Mouse (Mus musculus) liver, embryonic 11.5 days (tissue): Measurements from ENCODE around the gene Mgat4a. TPM values are rescaled to one million over a fixed set of nuclear protein-coding genes. Genes with fewer than 3 reads are reported as not detected.
"Not testable (repeated sequence)": the region's sequence is repeated elsewhere in the genome, so short reads cannot be mapped to it uniquely, and the experiment has no call there.

Experiments used
- ATAC-seq: fragments of 200-750 bp; cut with Nextera tagmentation; replicated peaks from 2 replicates; pipeline ENCODE4 v1.8.0; 2017; ENCODE audit warnings: moderate number of reproducible peaks, mild to moderate bottlenecking, moderate TSS enrichment, moderate library complexity; ENCODE audit not compliant: low FRiP score
- DNase-seq: peaks from one replicate; pipeline ENCODE4 v3.0.0-alpha.2; 2017; ENCODE audit warnings: low spot score
- H3K27ac ChIP-seq: fragments of 300-500 bp; sonication (generic); 2 replicates; pipeline ENCODE4 v1.5.1; 2014; ENCODE audit warnings: mild to moderate bottlenecking, low read depth, low read length, control low read depth
- H3K27me3 ChIP-seq: fragments of 300-500 bp; sonication (generic); replicated peaks from 2 replicates; pipeline ENCODE4 v1.6.1; 2014; ENCODE audit warnings: low read length, mixed read lengths; ENCODE audit not compliant: control insufficient read depth, insufficient read depth
- H3K36me3 ChIP-seq: fragments of 300-500 bp; sonication (generic); 2 replicates; pipeline ENCODE4 v1.6.1; 2014; ENCODE audit warnings: mild to moderate bottlenecking, low read length, moderate library complexity, mixed read lengths; ENCODE audit not compliant: control insufficient read depth, insufficient read depth
- H3K4me1 ChIP-seq: fragments of 300-500 bp; sonication (generic); replicated peaks from 2 replicates; pipeline ENCODE4 v1.6.1; 2014; ENCODE audit warnings: low read length, mixed read lengths; ENCODE audit not compliant: control insufficient read depth, insufficient read depth
- H3K4me2 ChIP-seq: fragments of 300-500 bp; sonication (generic); 2 replicates; pipeline ENCODE4 v1.6.1; 2014; ENCODE audit warnings: mild to moderate bottlenecking, control low read depth, moderate library complexity
- H3K4me3 ChIP-seq: fragments of 300-500 bp; sonication (generic); 2 replicates; pipeline ENCODE4 v1.5.1; 2014; ENCODE audit warnings: low read depth, low read length, control low read depth
- H3K9ac ChIP-seq: fragments of 300-500 bp; sonication (generic); 2 replicates; pipeline ENCODE4 v1.6.1; 2014; ENCODE audit warnings: low read depth, low read length, control low read depth
- H3K9me3 ChIP-seq: fragments of 300-500 bp; sonication (generic); 2 replicates; pipeline ENCODE4 v1.6.1; 2016; ENCODE audit warnings: low read length, inconsistent platforms, mixed read lengths; ENCODE audit not compliant: control insufficient read depth
- WGBS: fragments of 180-500 bp; shearing (Covaris S2); extraction: QIAGEN DNeasy Blood & Tissue Kit; methylation state at CpG from one replicate; pipeline ENCODE4 v1.1.7; 2014; 5-methylcytosine and 5-hydroxymethylcytosine counted together
- polyA plus RNA-seq: library from polyadenylated mRNA; unstranded; fragments of >200 nt; fragmentation: Nextera tagmentation; extraction: Ambion mirVana; gene quantifications from 2 replicates; pipeline ENCODE4 v1.2.1, GENCODE M21; 2014

Mgat4a gene
- polyA plus RNA-seq, 1 experiment from 2014 or later = 2.6 TPM

DNA sequence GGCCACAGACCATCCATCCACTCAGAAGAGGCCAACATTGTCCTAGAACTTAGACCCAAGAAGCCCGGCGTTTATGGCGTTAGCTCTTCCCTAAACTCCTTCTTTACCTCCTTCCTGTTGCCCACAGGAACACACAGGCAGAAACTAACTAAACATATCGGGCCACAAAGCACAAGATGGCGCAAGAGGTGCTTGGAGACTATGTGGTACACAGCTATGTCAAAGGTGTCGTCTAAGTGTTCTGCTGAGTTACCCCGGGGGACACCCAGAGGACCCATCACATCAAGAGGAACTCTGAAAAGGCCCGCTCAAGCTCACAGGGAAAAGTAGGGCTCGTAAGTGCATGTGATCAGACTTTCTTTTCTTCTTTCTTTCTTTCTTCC lies 35.5 kb downstream of the Mgat4a start:
- H3K4me1 ChIP-seq = peaks cover 5% of the 10 kb centered on the region; the same call in 1 of the 2 replicates
- H3K9ac ChIP-seq = no peak overlapping the region
- no peak overlapping the region for H3K4me3 ChIP-seq
- no peak overlapping the region for H3K4me2 ChIP-seq
- ATAC-seq = no peak
- H3K27ac ChIP-seq = no peak overlapping the region; the same call in 1 of the 2 replicates
- H3K27me3 ChIP-seq = no peaks in the 10 kb centered on the region
- DNase-seq = no peak
- H3K9me3 ChIP-seq = no peaks in the 10 kb centered on the region
- WGBS = 82% methylated on average over 9 of the region's 9 CpGs
- H3K36me3 ChIP-seq = no peaks in the 10 kb centered on the region

- no peaks in the 10 kb centered on the region for H3K9me3 ChIP-seq
- H3K27ac ChIP-seq = no peak overlapping the region; the same call in 1 of the 2 replicates
- no peaks in the 10 kb centered on the region for H3K27me3 ChIP-seq
- DNase-seq (no peak), ATAC-seq (no peak)
- H3K36me3 ChIP-seq = no peaks in the 10 kb centered on the region
- no peak overlapping the region for H3K4me3 ChIP-seq
- no peak overlapping the region for H3K9ac ChIP-seq
- WGBS = 65% methylated on average over 10 of the region's 10 CpGs
- H3K4me2 ChIP-seq = no peak overlapping the region
- H3K4me1 ChIP-seq = peaks cover 5% of the 10 kb centered on the region; the same call in 1 of the 2 replicates
Observed at GRCm38 (mm10) chr1:37504716-37505347, 36.0 kb downstream of the Mgat4a start.

- ATAC-seq = no peak
- Histone ChIP-seq H3K27me3 (no peaks in the 10 kb centered on the region), H3K4me2 (no peak overlapping the region), H3K4me3 (no peak overlapping the region), H3K9me3 (no peaks in the 10 kb centered on the region), H3K4me1 (peaks cover 5% of the 10 kb centered on the region; the same call in 1 of the 2 replicates), H3K27ac (no peak overlapping the region), H3K36me3 (no peaks in the 10 kb centered on the region), H3K9ac (no peak overlapping the region)
- 69% methylated on average over 4 of the region's 4 CpGs for WGBS
- DNase-seq = no peak
Observed at GRCm38 (mm10) chr1:37503656-37504055, 37.2 kb downstream of the Mgat4a start.

GRCm38 (mm10) chr1:37502354-37502753 lies 38.5 kb downstream of the Mgat4a start:
- Histone ChIP-seq H3K9ac (no peak overlapping the region), H3K36me3 (no peaks in the 10 kb centered on the region), H3K4me3 (no peak overlapping the region), H3K9me3 (no peaks in the 10 kb centered on the region), H3K27ac (no peak overlapping the region), H3K27me3 (no peaks in the 10 kb centered on the region), H3K4me1 (peaks cover 5% of the 10 kb centered on the region; the same call in 1 of the 2 replicates), H3K4me2 (no peak overlapping the region)
- no peak for DNase-seq
- 48% methylated on average over 9 of the region's 9 CpGs for WGBS
- no peak for ATAC-seq

DNA sequence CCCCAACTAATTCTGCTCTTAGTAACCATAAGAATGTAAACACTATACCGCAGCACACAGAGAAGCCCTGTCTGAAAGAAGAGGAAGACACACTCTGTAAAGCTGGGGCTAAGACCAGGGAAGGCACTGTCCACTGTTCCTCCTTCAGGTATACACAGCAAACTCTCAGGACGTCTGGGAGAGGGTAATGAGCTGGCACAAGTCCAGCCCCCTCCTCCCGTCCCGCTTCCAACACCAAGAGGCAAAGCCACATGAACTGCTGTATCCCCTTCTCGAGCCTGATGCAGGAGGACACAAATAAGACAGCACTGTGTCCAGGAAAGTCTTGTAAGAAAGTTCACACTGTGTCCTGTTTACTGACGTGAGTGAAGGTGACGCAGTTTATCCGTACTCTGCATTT lies 40.1 kb downstream of the Mgat4a start:
- ATAC-seq (no peak), DNase-seq (no peak)
- WGBS = 64% methylated on average over 8 of the region's 8 CpGs
- Histone ChIP-seq H3K9ac (no peak overlapping the region), H3K4me3 (no peak overlapping the region), H3K9me3 (no peaks in the 10 kb centered on the region), H3K27ac (no peak overlapping the region), H3K4me2 (no peak overlapping the region), H3K36me3 (no peaks in the 10 kb centered on the region), H3K4me1 (peaks cover 5% of the 10 kb centered on the region; the same call in 1 of the 2 replicates), H3K27me3 (no peaks in the 10 kb centered on the region)

GRCm38 (mm10) chr1:37499395-37499794 lies 41.4 kb downstream of the Mgat4a start:
- H3K9ac ChIP-seq, H3K4me2 ChIP-seq, ATAC-seq, H3K4me3 ChIP-seq, H3K9me3 ChIP-seq, H3K27ac ChIP-seq, DNase-seq, H3K4me1 ChIP-seq, H3K27me3 ChIP-seq, H3K36me3 ChIP-seq: not testable (repeated sequence)
- 91% methylated on average over 1 of the region's 1 CpGs for WGBS

GRCm38 (mm10) chr1:37498911-37499310 lies 41.9 kb downstream of the Mgat4a start:
- H3K9me3 ChIP-seq = no peaks in the 10 kb centered on the region
- no peak overlapping the region for H3K4me2 ChIP-seq
- 87% methylated on average over 10 of the region's 10 CpGs for WGBS
- no peaks in the 10 kb centered on the region for H3K27me3 ChIP-seq
- no peak overlapping the region for H3K9ac ChIP-seq
- ATAC-seq = no peak
- no peak overlapping the region for H3K27ac ChIP-seq
- H3K36me3 ChIP-seq = no peaks in the 10 kb centered on the region
- DNase-seq = no peak
- H3K4me1 ChIP-seq = peaks cover 5% of the 10 kb centered on the region; the same call in 1 of the 2 replicates
- H3K4me3 ChIP-seq = no peak overlapping the region

DNA sequence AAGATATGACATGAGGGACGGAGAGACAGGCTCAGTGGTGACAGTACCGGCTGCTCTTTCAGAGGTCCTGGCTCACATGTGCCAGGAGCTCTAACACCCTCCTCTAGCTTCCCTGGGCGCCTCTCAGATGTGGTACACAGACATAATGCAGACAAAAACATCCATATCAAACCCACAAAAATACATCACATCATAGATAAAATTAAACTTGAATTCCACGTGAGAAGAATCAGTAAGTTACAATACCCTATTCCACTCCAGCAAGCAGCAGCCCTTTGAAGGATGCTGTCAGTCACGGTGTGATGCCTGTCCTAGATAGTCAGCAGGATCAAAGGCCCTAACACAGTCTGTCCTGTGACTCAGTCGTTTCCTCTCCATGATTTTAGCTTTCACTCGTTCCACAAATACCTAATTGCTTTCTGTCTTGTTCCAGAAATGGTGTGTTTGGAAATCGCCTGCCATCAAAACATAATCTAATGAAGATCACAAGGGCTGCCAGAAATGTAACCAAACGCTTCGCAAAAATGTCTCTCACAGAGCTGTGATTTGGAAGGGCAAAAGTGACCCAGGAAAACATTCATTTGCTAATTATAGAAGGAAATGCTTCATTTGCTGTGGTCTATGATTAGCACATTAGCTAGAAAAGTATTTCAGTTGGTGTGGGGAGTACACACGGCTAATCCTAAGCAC lies 44.1 kb downstream of the Mgat4a start:
- Histone ChIP-seq H3K9me3 (no peaks in the 10 kb centered on the region), H3K27me3 (no peaks in the 10 kb centered on the region), H3K27ac (no peak overlapping the region), H3K4me3 (no peak overlapping the region), H3K9ac (no peak overlapping the region), H3K4me1 (0 out of 2 replicates have a peak, but pooled peaks cover 5% of the 10 kb centered on the region), H3K4me2 (peak overlapping the region; percentile 59), H3K36me3 (no peaks in the 10 kb centered on the region)
- no peak for DNase-seq
- 61% methylated on average over 11 of the region's 11 CpGs for WGBS
- ATAC-seq = no peak
